Mouse (Mus musculus): ENCODE measurements around the gene Ccdc63. TPM values are rescaled to one million over a fixed set of nuclear protein-coding genes. Genes with fewer than 3 reads are reported as not detected.
"Not testable (repeated sequence)": the region's sequence is repeated elsewhere in the genome, so short reads cannot be mapped to it uniquely, and the experiment has no call there.

Gene Ccdc63
- polyA plus RNA-seq, 1 experiment from 2014 or later, result not detected

DNA sequence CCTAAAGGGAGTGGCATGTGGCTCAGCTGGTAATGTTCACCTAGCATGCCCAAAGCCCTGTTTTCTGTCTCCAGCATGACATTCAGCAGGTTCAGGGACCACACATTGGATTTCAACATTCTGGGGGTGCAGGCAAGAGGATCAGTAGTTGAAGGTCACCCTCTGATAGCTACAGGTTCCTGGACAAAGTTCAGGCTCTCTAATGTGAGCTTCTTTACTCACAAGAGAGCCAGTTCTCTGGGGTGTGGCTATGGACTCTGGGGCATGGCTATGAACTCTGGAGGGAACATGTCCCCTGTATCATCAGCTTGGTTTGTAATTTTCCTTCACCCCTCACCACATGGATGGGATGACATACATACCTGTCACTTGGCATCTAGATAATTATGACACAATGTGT is 15.0 kb upstream of the Ccdc63 start:
- H3K27ac ChIP-seq (ENCODE audit: low read length), result peak overlapping the region; percentile 68

DNA sequence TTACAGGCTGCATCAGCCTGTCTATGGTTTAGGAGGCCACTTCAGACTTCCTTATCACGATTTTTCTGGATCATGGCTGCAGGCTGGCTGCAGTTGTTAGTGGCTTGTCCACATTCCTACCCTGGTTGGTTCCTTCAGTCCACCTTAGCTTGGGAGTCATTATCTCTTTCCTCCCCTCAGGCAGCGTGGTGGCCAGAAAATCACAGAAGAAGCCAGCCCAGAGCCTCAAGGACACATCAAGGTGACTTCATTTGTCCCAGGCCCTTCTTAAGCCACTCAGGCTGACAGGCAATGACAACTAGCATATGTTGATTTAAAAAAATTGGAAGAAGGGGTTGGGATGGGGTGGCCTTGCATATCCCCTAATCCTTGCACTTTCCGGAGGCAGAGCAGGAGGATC is 14.2 kb upstream of the Ccdc63 start:
- 55% methylated on average over 3 of the region's 3 CpGs for WGBS (ENCODE audit: insufficient replicate concordance)

More for the DNA sequence above, 15.0 kb upstream of the Ccdc63 start:
- Histone ChIP-seq H3K9ac (ENCODE audit: low read depth, low read length) (no peak overlapping the region), H3K9me3 (replicated peaks; ENCODE audit: control insufficient read depth, low read length) (no peaks in the 10 kb centered on the region), H3K27me3 (ENCODE audit: control insufficient read depth, insufficient read depth, low read depth, low read length) (no peaks in the 10 kb centered on the region), H3K4me1 (ENCODE audit: control insufficient read depth, low read depth, low read length) (peaks cover 33% of the 10 kb centered on the region), H3K4me3 (ENCODE audit: low read depth, low read length) (no peak overlapping the region), H3K4me2 (ENCODE audit: low read depth, low read length) (no peak overlapping the region), H3K36me3 (ENCODE audit: control insufficient read depth, insufficient read depth) (no peaks in the 10 kb centered on the region; the same call in 1 of the 2 replicates)
- peak; percentile 38 for ATAC-seq (ENCODE audit: low read depth)

DNA sequence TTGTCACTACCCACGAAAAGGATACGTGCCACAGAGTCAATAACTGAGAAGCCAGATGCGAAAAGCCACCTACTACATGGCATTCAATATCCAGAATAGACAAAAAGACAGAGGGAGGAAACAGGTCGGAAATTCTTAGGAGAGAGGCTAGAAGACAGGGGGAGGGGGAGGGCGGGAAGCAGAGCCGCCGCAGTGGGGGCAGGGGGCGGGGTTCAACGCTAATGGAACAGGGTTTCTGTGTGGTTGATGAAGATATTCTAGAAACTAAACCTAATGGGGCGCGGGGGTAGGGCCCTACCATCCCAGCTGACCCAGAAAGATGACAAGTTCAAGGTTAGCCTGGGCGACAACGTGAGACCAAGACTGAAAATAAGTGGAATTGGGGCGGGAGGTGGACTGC is 13.4 kb upstream of the Ccdc63 start:
- Histone ChIP-seq H3K9me3 (replicated peaks; ENCODE audit: control insufficient read depth, low read length) (no peaks in the 10 kb centered on the region), H3K4me2 (ENCODE audit: low read depth, low read length) (no peak overlapping the region), H3K9ac (ENCODE audit: low read depth, low read length) (no peak overlapping the region), H3K27me3 (ENCODE audit: control insufficient read depth, insufficient read depth, low read depth, low read length) (no peaks in the 10 kb centered on the region), H3K4me1 (ENCODE audit: control insufficient read depth, low read depth, low read length) (peaks cover 21% of the 10 kb centered on the region), H3K4me3 (ENCODE audit: low read depth, low read length) (no peak overlapping the region), H3K27ac (ENCODE audit: low read length) (no peak overlapping the region), H3K36me3 (ENCODE audit: control insufficient read depth, insufficient read depth) (no peaks in the 10 kb centered on the region)
- WGBS (ENCODE audit: insufficient replicate concordance), result 22% methylated on average over 13 of the region's 14 CpGs
- ATAC-seq (ENCODE audit: low read depth), result no peak

More for the DNA sequence above, 14.2 kb upstream of the Ccdc63 start:
- no peaks in the 10 kb centered on the region for H3K9me3 ChIP-seq (replicated peaks; ENCODE audit: control insufficient read depth, low read length)
- H3K9ac ChIP-seq (ENCODE audit: low read depth, low read length), result no peak overlapping the region
- H3K27ac ChIP-seq (ENCODE audit: low read length), result peak overlapping the region; percentile 68
- H3K4me3 ChIP-seq (ENCODE audit: low read depth, low read length), result no peak overlapping the region
- ATAC-seq (ENCODE audit: low read depth), result no peak
- H3K27me3 ChIP-seq (ENCODE audit: control insufficient read depth, insufficient read depth, low read depth, low read length), result no peaks in the 10 kb centered on the region
- no peaks in the 10 kb centered on the region for H3K36me3 ChIP-seq (ENCODE audit: control insufficient read depth, insufficient read depth)
- H3K4me2 ChIP-seq (ENCODE audit: low read depth, low read length), result no peak overlapping the region
- H3K4me1 ChIP-seq (ENCODE audit: control insufficient read depth, low read depth, low read length), result peaks cover 25% of the 10 kb centered on the region

DNA sequence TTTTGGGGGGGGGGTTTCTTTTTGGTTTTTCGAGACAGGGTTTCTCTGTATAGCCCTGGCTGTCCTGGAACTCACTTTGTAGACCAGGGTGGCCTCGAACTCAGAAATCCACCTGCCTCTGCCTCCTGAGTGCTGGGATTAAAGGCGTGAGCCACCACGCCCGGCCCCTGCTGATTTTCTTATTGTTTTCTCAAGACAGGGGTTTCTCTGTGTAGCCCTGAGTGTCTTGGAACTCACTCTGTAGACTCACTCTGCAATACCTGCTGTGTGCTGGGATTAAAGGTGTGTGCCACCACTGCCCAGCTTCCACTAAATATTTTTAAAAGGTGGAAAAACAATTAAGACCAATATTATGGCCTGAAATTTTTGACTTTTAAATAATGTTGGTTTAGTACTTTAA is 11.9 kb upstream of the Ccdc63 start:
- H3K4me1 ChIP-seq (ENCODE audit: control insufficient read depth, low read depth, low read length), result peaks cover 20% of the 10 kb centered on the region
- not testable (repeated sequence) for H3K4me3 ChIP-seq (ENCODE audit: low read depth, low read length); H3K4me2 ChIP-seq (ENCODE audit: low read depth, low read length); H3K36me3 ChIP-seq (ENCODE audit: control insufficient read depth, insufficient read depth); H3K9me3 ChIP-seq (replicated peaks; ENCODE audit: control insufficient read depth, low read length); ATAC-seq (ENCODE audit: low read depth); H3K27me3 ChIP-seq (ENCODE audit: control insufficient read depth, insufficient read depth, low read depth, low read length); H3K9ac ChIP-seq (ENCODE audit: low read depth, low read length); H3K27ac ChIP-seq (ENCODE audit: low read length)
- WGBS (ENCODE audit: insufficient replicate concordance), result 62% methylated on average over 5 of the region's 5 CpGs

DNA sequence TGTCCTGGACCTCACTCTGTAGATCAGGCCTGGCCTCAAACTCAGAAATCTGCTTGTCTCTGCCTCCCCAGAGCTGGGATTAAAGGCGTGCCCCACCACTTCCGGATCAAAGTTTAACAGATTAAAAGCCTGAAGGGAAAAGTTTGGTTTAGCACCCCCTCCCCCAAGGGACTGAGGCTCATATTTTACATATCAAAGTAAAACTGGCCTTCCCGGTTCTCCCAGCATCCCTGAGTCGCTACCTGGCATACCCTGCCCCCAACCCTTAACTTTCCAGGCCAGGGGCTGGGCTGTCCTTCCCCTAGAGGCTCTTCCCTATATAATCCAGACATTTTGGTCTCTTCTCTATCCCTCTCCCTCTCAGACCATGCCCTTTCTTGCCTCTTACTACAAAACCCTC is 8.6 kb upstream of the Ccdc63 start:
- H3K27ac ChIP-seq (ENCODE audit: low read length), result no peak overlapping the region
- H3K27me3 ChIP-seq (ENCODE audit: control insufficient read depth, insufficient read depth, low read depth, low read length), result no peaks in the 10 kb centered on the region
- peaks cover 12% of the 10 kb centered on the region for H3K4me1 ChIP-seq (ENCODE audit: control insufficient read depth, low read depth, low read length)
- 45% methylated on average over 4 of the region's 4 CpGs for WGBS (ENCODE audit: insufficient replicate concordance)
- H3K9ac ChIP-seq (ENCODE audit: low read depth, low read length), result no peak overlapping the region
- no peaks in the 10 kb centered on the region for H3K36me3 ChIP-seq (ENCODE audit: control insufficient read depth, insufficient read depth)
- H3K9me3 ChIP-seq (replicated peaks; ENCODE audit: control insufficient read depth, low read length), result no peaks in the 10 kb centered on the region
- no peak for ATAC-seq (ENCODE audit: low read depth)
- no peak overlapping the region for H3K4me3 ChIP-seq (ENCODE audit: low read depth, low read length)
- no peak overlapping the region for H3K4me2 ChIP-seq (ENCODE audit: low read depth, low read length)

DNA sequence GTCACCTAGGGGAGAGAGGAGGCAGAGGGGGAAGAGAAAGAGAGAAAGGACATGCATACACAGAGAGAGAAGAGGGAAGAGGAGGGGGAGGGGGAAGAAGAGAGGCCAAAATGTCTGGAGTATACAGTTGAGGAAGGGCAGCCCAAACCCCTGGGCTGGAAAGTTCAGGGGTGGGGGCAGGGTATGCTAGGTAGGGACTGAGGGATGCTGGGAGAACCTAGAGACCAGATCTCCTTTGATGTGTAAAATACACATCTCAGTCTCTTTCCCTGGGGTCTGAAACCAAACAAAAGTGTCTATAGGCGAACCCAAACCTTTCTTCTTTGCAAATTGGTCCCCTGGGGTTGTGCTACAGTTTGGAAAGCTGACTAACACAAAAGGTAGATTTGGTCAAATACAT is 7.5 kb upstream of the Ccdc63 start:
- WGBS (ENCODE audit: insufficient replicate concordance), result 75% methylated on average over 1 of the region's 1 CpGs

DNA sequence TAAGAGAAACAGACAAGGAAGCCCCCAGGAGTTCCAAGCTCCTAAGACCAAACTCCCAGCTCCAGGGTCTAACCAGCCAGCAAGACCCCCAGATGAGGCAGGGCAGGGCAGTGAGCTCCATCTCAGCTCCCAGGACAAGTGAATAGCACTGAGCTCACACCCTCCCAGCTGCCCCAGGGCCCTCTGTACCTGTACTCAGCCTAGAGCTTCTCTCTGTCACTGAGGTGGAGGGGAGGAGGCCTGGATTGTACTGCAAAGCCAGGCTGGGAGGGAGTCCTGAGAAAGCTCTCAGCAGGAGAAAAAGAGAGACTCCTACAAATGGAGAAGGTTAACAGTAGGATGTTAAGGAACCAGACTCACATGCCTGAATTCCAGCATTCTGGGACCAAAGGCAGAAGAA is 6.0 kb upstream of the Ccdc63 start:
- Histone ChIP-seq H3K27me3 (ENCODE audit: control insufficient read depth, insufficient read depth, low read depth, low read length) (no peaks in the 10 kb centered on the region), H3K27ac (ENCODE audit: low read length) (peak overlapping the region; percentile 11), H3K9ac (ENCODE audit: low read depth, low read length) (no peak overlapping the region), H3K9me3 (replicated peaks; ENCODE audit: control insufficient read depth, low read length) (no peaks in the 10 kb centered on the region), H3K36me3 (ENCODE audit: control insufficient read depth, insufficient read depth) (no peaks in the 10 kb centered on the region), H3K4me3 (ENCODE audit: low read depth, low read length) (no peak overlapping the region), H3K4me1 (ENCODE audit: control insufficient read depth, low read depth, low read length) (peaks cover 12% of the 10 kb centered on the region), H3K4me2 (ENCODE audit: low read depth, low read length) (no peak overlapping the region)
- no peak for ATAC-seq (ENCODE audit: low read depth)

More for the DNA sequence above, 7.5 kb upstream of the Ccdc63 start:
- Histone ChIP-seq H3K4me2 (ENCODE audit: low read depth, low read length) (no peak overlapping the region), H3K36me3 (ENCODE audit: control insufficient read depth, insufficient read depth) (no peaks in the 10 kb centered on the region), H3K4me3 (ENCODE audit: low read depth, low read length) (no peak overlapping the region), H3K9me3 (replicated peaks; ENCODE audit: control insufficient read depth, low read length) (no peaks in the 10 kb centered on the region), H3K27ac (ENCODE audit: low read length) (no peak overlapping the region), H3K27me3 (ENCODE audit: control insufficient read depth, insufficient read depth, low read depth, low read length) (no peaks in the 10 kb centered on the region), H3K4me1 (ENCODE audit: control insufficient read depth, low read depth, low read length) (peaks cover 12% of the 10 kb centered on the region), H3K9ac (ENCODE audit: low read depth, low read length) (no peak overlapping the region)
- no peak for ATAC-seq (ENCODE audit: low read depth)

DNA sequence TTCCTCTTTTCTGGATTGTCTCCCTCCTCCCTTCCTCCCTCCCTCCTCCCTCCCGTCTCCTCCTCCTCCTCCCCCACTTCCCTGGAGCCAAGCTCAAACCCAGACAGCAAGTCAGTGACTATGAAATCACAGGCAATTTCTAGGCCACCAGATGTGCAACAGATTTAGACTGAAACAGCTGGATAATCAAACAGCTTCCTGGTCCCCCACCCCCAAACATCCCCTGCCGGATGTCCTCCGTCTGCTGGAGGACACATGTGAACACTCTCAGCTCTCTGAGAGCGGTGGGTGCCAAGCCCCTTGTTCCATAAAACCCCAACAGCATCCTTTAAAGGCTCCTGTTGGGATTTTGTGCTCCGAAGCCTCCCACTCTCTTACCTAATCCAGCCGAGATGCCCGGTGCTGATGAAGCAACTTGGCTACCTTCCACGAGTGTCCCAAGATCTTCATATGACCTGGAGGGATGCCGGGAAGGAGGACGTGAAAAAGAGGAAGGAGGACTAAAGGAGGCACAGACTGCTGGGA is 5.5 kb upstream of the Ccdc63 start:
- ATAC-seq (ENCODE audit: low read depth), result peak; percentile 4; the same call in 1 of the 2 replicates
- Histone ChIP-seq H3K9ac (ENCODE audit: low read depth, low read length) (no peak overlapping the region), H3K4me1 (ENCODE audit: control insufficient read depth, low read depth, low read length) (peaks cover 12% of the 10 kb centered on the region), H3K9me3 (replicated peaks; ENCODE audit: control insufficient read depth, low read length) (no peaks in the 10 kb centered on the region), H3K36me3 (ENCODE audit: control insufficient read depth, insufficient read depth) (no peaks in the 10 kb centered on the region), H3K4me2 (ENCODE audit: low read depth, low read length) (peak overlapping the region; percentile 71), H3K27me3 (ENCODE audit: control insufficient read depth, insufficient read depth, low read depth, low read length) (no peaks in the 10 kb centered on the region), H3K27ac (ENCODE audit: low read length) (peak overlapping the region; percentile 46), H3K4me3 (ENCODE audit: low read depth, low read length) (peak overlapping the region; percentile 58)
- WGBS (ENCODE audit: insufficient replicate concordance), result 20% methylated on average over 10 of the region's 10 CpGs

DNA sequence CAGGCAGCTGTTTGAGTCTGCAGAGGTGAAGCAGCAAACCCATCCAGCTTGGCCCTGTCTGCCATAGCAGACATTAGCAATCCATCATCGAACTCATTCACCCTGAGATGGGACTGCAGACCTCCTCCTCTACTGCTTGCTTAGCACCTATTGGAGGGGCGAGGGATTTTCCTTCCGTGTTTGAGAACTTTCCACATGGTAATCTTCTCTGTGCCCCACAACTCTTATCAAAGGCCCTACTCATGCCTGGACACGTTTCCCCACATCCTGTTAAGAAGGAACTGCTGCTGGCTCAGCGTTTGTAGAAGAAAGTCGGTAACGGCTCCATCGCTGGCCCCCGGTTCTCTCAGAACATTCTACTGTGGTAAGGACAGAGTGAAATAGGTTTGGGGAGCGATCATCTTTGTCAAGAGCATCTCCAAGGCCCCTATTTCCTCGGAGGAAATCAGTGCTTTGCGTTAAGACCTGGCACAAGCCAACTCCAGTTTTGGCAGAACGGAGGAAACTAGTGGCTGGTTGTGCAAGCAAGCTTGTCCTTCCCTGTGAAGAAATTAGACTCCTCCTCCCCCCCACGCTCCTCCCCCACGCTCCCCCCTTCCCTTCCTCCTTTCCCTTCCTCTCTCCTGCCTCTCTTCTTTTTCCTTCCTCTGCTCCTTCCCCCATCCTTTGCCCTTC is 4.9 kb upstream of the Ccdc63 start:
- Histone ChIP-seq H3K27me3 (ENCODE audit: control insufficient read depth, insufficient read depth, low read depth, low read length) (no peaks in the 10 kb centered on the region), H3K4me3 (ENCODE audit: low read depth, low read length) (peak overlapping the region; percentile 58), H3K27ac (ENCODE audit: low read length) (peak overlapping the region; percentile 83), H3K4me1 (ENCODE audit: control insufficient read depth, low read depth, low read length) (peaks cover 12% of the 10 kb centered on the region), H3K4me2 (ENCODE audit: low read depth, low read length) (peak overlapping the region; percentile 71), H3K9ac (ENCODE audit: low read depth, low read length) (peak overlapping the region; percentile 54), H3K9me3 (replicated peaks; ENCODE audit: control insufficient read depth, low read length) (no peaks in the 10 kb centered on the region), H3K36me3 (ENCODE audit: control insufficient read depth, insufficient read depth) (no peaks in the 10 kb centered on the region)
- 8% methylated on average over 15 of the region's 15 CpGs for WGBS (ENCODE audit: insufficient replicate concordance)
- peak; percentile 63 for ATAC-seq (ENCODE audit: low read depth)

Measured in liver, embryonic 16.5 days (tissue).